Mouse (Mus musculus) c-Kit-positive CD71-positive TER-119-negative erythroid progenitor cells, embryonic 14.5 days (primary cell): ENCODE results near the gene Raver1.
"Not testable (repeated sequence)": the region's sequence is repeated elsewhere in the genome, so short reads cannot be mapped to it uniquely, and the experiment has no call there.

Experiments
- DNase-seq: peaks from one replicate; pipeline ENCODE4 v3.0.0-alpha.2; 2013; ENCODE audit warnings: low read depth

The Raver1 gene

DNA sequence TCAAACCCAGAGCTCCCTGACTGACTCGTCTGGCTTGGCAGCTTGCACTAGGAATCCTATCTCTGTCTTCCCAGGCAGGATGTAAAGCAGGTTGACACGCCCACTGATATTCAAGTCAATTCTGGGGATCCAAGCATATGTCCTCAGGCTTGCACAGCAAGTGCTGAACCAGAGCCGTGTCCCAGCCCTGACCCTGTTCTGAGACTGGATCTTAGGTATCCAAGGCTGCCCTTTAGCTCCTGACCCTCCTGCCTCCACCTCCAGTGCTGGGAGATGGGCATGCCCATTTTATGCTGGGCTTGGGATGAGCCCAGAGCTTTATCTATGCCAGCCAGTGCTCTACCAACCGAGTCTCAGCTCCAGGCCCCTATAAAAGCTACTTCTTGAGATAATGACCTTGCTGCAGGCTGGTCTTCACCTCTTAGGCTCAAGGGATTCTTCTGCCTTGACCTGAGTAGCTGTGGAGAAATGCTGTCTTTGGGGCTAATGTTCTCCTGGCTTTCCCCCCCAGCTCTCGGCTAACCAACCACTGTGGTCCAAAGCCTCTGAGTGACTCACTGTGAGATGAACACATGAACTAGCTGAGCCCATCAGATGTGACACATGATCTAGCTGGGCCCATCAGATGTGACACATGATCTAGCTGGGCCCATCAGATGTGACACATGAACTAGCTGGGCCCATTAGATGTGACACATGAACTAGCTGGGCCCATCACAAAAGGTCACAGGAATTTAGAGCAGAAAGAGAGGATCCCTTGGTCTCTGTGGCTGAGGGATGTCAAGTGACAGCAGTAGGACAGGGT is 14.2 kb upstream of the Raver1 start:
- DNase-seq = no peak

DNA sequence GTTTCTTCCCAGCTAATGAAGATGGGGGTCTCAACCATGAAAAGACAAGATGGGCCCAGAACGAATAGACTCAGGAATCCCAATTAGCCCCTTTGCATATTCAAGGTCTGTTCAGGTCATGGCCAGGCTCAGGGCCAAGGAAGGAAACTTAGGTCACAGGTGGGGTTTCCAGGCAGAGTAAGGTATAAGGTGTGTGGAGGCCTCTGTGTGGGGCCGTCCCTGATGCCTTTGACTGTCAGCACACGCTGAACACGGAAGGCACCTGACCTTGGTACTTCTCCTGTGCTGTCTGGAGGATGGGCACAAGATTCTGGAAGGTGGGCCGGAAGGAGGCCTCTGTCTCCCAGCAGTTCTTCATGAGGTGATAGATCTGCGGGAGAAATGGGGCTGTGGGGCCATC is 13.0 kb upstream of the Raver1 start:
- no peak for DNase-seq

DNA sequence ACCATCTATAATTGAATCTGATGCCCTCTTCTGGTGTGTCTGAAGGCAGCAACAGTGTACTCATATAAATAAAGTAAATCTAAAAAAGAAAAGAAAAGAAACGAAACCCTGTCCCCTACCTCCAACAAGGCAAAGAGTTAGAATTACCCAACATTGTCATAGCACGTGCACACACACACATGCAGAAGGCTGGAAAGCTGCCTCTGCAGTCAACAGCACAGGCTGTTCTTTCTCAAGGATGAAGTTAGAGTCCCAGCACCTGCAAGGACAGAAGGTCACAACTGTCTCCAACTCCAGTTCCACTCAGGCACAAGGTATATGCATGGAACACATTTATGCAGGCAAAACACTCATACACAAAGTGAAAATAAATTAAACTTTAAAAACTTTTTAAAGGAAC is 10.3 kb upstream of the Raver1 start:
- DNase-seq = no peak

DNA sequence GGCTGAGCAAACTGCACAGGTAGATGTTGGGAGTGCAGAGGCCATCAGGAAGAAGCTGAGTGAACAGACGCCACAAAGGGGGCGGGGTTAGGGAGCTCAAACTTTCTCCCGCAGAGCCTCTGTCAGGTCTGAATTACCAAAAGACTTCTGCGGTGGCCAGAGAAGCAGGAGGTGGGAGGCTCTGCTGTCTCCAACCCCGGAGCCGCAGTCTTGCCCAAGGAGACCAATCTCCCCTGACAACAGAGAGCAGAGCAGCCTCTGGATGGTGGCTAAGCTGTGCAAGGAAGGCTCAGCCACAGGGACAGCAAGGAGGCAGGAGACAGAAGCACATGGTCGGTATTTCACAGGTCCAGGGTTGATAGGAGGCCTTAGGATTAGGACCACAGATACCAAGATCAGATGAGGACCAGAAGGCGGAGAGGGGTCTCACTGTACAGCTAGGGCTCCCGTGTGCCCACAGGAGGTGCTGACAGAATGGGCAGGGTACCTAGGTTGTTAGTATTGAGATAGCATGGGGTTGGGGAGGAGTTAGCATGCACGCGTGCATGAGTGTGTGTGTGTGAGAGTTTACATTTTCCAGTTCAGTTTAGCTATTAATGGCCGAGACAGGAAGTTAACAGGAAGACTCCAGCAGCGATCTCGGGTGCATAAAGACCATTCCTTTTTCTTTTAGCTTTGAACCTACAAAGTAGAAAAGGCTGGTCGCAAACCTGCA is 8.8 kb upstream of the Raver1 start:
- no peak for DNase-seq

DNA sequence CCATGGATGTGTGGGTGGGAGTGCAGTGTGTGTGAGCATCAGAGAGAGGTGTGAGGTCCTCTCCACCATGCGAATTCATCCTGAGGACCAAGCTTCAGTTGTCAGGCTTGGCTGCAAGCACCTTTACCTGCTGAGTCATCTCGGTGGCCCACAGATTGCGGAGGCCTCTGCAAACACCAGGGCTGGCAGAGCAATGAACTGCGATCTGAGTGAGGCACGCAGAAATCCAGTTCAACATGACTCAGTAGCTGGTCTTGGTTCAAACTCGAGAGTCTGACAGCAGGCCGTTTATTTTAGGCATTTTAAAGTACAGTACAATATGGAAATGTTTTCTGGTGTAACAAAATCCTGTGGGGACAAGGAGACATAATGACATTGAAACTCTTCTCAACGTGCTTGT is 6.0 kb upstream of the Raver1 start:
- DNase-seq = no peak

DNA sequence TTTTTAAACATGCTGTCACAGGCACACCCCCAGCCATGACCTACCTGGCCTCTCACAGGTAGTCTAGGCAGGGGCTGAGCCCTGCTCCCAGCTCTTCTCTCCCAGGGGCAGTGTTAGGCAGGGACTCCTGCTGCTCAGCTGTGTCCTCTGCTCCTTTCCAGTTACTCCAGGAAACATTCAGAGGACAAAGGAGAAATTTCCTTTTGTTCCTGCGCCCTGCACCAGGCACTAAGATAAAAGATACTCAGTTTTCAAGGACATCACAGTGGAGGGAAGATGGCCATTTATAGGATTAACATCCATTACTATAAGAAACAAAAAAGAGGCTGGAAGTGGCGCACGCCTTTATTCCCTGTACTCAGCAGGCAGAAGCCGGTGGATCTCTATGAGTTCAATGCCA is 4.2 kb upstream of the Raver1 start:
- DNase-seq = no peak

DNA sequence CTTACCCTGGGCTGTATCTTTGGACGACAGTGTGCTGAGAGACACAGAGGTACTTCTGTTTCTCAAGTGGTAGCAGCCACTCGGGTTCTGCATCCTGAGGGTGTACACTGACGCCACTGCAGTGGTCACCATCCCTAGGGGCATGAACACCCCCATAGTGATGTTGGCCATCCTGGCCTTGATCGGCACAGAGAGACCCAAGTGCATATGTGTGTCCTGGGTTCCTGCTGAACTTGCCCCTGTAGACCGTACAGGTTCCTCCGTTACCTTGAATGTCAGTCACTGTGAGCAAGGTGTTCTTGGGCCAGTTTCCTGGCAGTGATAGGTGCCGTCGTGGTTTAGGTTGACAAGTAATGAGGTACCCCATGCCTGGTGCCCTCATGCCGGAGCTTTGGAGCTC is 1.6 kb upstream of the Raver1 start:
- no peak for DNase-seq

DNA sequence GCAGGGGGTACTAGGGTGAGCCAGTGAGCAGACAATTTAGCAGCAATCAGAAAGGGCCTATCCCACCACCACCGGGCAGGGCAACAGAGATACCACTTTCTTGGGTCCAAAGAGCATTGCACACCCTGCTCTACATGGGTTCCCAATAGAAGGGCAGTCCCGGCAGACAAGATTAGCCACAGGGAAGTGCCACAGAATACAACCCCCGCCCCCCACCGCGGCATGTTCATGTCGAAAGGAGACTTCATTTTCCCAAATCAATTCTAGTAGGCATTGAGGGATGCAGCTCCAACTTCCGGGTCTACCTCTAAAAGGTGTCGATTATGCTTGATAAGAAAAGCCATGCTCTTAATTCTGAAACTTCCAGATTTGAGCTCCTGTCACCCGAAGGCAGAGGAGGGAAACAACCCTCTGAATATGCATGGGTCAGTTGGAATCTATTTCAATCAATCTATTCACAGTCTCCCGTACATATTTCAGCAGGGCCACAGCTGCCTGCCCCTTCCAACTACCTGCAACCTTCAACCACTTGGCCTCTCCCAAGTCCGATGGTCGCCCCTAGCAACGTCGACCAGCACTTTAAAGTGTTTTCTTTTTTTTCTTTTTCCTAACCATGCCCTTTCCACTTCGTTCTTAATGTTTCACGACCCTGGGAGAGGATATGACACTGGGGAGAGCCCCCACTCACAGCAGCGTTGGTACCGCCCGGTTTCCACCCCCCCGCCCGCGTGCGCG is 669 bp downstream of the Raver1 start:
- no peak for DNase-seq

DNA sequence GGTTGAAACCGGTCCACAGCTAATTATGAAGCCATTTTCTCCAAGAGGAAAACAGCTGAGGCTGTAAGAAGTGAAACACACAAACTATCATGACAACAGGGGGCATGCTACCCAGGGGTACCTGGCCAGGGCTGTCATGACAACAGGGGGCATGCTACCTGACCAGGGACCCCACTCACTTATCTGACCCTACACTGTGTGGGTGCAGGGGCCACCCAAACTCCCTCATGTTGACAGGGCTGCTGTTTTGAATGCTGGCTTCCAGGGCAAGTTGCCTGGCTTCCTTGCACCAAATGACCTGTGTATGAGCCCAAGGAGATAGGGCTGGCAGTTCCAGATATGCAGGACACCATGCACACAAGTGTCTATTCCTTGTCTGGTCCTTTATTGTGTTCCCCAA is 1.3 kb downstream of the Raver1 start:
- DNase-seq = no peak

DNA sequence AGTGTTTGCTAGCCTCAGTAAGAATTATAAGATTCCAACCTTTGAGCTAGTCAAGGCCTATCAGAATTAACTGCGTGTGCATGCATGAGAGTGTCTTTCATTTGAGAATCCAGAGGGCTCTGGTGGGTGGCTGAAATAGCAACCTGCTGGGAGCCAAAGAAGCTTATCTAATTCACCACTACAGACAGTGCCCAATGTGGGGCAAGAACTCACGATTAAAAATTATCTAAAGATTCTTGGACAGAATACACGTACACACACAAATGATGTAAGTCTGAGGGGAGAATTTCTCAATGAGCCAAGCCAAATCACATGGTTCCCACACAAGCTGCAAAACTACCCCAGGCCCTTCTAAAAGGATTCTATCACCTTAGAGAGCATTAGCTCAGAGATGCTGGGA is 8.5 kb downstream of the Raver1 start:
- DNase-seq = no peak

DNA sequence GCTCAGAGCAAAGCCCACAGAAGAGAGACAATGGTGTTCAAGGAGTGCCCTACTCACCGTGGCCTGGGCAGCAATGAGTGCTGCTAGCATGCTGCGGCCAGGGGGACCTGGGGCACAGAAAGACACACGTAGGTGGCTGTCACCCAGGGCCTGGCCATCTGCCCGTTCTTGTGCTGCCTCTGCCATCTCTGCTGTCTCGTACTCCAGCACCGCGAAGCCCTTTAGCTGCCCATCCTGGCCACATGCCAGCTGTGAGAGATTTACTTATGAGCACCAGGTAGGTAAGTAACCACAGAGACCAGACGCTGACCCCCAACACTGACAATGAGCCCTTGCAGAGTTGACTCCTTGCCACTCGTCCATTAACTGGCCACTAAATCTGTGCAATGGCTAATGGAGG is 10.7 kb downstream of the Raver1 start:
- DNase-seq = no peak

DNA sequence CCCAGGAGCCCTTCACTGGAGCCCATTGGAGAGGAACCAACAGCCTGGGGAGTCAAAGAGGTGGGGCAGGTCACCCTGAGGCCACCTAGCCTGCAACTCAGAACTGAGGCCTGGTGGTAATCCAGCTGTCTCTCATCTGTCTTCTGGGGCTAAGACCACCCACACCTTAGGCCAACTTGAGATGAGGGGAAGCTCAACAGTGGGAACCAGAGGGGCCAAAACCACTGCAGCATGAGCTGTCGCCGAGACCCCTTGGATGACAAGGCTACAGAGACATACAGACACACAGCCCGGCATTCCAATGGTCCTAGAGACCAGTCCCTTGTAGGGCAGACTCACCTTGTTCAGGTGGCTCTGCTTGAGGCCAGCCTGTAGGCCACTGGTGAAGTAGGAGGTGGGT is 16.2 kb downstream of the Raver1 start:
- DNase-seq = no peak

DNA sequence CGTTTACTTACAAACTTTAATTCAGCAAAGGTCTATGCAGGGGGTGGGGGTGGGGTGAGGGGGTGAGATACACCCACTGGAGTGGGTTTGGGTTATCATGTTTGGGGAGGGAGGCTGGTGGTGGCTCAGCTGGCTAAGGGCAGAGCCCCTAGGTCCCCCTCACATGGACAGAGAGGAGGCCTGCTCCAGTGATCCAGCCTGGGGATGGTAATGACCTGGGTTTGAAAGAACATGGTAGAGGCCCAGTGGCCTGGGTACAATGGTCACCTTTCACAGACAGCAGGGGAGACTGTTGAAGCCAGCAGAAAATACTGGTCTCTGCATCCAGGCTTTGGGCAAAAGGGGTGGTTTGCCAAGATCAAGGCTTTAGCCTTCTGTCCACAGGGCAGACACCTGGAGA is 17.6 kb downstream of the Raver1 start:
- DNase-seq = no peak

DNA sequence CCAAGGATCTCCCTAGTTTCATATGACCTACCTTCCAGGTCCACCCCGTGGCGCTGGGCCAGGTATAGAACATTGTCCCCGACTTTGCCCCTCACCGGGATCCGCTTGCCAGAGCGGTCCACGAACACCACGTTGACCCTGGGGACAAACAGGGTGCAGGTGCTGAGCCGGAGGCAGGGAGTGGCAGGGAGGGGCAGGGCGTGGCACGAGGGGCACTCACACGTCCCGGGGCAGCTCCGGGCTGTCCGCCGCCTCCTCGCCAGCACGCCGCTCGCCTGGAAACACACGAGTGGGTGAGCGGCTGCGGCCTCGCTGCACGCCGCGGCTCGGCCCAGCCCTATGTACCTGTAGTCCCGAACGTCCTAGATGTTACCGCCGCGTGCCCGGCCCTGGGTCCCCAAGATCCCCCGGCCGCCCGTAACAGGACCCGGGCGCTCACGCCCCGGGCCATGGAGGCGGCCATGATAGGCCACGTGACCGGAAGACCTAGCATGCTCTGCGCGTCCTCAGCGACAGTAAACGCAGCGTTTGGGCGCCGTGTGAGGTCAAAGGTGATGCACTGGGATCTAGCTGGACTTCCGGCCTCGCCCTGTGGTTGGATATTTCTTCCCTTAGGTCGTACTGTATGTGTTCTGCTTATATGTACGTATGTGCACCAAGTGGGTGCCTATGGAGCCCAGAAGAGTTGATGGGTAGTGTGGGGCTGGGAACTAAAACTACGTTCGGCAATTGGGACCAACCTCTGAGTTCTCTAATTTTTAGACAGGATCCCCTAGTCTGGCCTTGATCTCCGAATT is 18.6 kb downstream of the Raver1 start, which contains the start of the genes Gm49373 and Fdx1l:
Gm49373 (minus strand) TSS at position 53 of the 797 bp plus-strand sequence.
Fdx1l (minus strand) TSS at position 571 of the 797 bp plus-strand sequence.
- peak; percentile 82 for DNase-seq

DNA sequence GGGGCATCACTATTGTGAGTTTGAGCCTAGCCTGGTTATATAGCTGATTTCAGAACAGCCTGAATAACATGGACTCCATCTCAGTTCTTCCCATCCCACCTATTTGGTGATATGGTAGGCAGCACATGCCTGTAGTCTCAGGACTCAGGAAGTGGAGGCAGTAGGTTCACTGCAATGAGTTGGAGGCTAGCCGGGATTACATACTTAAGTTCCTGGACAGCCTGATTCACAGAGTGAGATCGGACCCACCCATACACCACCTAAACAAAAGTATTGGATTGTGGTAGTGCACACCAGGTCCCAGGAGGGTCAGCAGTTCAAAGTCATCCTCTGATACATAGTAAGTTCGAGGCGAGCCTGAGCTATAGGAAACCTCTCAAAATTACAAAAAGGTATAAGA is 19.2 kb downstream of the Raver1 start:
- no peak for DNase-seq

DNA sequence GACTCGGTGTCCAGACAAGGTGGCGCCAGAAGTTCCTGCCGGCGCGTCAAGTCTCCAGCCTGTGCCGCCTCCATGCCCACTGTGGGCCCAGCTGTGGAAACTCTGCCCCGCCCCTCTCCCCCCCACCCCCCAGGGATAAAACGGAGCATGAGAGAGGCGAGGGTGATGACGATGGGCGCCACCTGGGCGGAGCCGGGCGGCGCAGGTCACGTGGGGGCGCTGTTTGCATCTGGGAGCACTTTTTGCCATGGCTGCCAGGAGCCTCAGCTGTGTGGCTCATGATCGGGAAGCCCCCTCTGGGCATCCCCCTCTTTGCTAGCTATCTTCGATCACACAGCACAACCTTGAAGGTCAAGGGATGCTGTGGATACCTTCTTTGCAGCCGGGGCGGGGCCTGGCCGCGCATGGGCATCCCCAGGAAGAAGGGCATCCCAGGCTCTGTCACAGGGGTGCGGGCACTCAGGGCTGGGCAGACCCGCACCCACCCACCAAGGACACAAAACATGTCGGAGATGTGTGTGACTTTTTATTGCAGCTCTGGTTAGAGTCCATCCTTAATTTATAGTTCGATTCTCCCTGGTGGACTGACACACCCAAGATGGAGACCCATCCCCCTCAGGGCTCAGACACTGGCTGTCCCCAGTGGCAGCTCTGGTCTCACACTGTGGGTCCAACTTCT is 24.7 kb downstream of the Raver1 start, which contains the start of gene Zglp1:
Zglp1 (minus strand) TSS at position 88 of the 679 bp plus-strand sequence.
- no peak for DNase-seq

DNA sequence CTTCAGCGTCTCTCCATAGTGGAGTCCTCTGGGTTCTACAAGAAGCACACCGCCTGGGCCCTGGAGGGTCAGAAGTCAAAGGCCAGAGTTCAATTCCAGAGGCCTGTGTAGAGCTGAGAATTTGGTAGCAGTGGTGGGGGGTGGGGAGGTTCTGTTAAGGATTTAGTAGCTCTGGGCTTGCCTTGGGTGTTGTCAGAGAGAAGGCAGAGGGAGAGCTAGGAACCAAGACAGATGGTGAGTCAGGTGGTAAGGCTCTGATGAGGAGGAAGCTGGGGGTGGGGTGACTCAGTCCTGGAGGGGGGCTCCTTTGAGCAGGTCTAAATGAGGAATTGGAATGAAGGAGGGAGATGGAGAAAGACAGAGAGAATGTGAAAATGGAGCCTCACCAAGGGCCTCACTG is 28.9 kb downstream of the Raver1 start:
- no peak for DNase-seq

DNA sequence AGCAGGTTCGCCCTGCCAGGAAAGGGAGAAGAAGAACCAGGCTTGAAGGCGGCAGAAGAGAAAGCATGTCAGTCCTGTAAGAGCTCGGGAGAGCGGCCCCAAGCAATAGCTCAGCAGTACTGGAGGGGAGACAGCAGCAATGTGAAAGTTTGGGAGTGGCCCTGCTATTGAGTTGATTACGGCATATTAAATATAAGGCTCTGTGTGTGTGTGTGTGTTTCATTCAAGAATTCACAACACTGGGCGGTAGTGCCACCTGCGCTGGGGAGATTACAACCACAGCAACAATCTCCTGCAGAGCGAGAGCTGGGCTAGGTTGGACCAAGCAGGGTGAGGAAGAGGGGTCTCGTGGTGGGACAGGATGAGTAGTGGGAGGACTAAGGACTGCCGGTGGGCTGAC is 40.2 kb downstream of the Raver1 start:
- DNase-seq = peak; percentile 34

DNA sequence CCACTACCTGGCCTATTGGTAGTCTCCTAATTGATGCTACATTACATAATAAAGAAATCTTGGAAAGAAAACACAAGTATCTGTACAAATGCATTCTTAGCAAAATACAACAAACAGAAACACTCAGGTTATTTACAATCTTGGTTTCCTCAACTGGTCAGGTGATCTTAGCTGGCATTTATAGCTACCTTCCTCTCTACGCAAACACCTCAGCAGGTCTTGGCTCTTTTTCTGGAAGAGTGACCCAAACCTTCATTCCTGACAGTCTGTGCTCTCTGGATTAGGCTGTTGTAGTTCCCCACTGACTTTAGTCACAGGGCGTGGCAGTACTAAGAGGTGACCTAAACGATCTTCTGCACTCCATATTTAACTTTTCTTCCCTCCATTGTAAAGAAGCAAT is 46.6 kb downstream of the Raver1 start:
- DNase-seq = no peak

DNA sequence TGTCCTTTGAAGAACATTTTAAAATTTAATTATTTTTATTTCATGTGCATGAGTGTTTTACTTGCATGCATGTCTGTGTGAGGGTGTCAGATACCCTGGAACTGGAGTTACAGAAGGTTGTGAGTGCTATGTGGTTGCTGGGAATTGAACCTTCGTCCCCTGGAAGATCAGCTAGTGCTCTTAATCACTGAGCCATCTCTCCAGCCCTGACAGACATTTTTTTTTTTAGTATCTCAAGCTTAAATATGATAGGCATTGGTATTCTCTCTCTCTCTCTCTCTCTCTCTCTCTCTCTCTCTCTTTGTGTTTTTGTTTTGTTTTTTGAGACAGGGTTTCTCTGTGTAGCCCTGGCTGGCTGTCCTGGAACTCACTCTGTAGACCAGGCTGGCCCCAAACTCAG is 47.0 kb downstream of the Raver1 start:
- not testable (repeated sequence) for DNase-seq

DNA sequence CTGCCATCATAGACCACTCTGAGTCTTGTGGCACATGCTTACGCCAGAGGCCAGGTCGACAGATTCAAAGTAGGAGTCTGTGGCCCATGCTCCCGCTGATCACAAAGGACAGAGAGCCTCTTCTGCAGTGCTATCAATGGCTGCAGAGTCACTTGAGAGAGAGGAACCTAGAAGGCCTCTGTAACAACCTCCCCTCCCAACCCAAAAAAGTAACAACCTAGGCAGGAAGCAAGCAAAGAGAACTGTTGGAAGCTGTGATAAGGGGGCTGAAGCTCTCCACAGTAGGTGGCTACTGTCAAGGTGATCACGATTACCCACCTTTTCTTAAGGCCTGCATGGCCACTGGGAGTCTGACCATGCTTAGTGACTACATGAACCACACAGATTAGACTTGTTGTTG is 48.2 kb downstream of the Raver1 start:
- no peak for DNase-seq
